Mouse (Mus musculus): ENCODE measurements at regions not wholly inside any gene's neighbourhood (a gene's known extent, or its start where the extent isn't known, plus 50 kb on each side); places are given as distances from the start of the nearest gene placed in this dataset.

DNA sequence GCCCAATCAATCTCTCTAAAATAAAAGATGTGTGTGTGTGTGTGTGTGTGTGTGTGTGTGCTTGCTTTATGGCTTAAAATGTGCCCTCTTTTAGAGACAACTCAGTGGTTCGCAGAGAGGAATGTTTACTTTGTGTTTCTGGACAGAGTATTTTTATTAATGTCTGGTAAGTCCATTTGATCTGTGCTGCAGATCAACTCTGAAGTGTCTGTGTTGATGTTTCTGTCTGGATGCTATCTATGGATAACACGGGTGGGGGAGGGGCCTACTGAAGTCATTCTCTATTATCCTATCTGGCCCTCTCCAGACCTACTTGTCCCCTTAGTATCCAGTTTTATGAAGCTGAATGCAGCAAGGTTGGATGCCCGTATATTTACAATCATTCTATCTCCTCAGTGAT, 304.3 kb downstream of the Glrx3 start:
- DNase-seq = no peak
- Histone ChIP-seq H3K27ac (no peak overlapping the region), H3K79me2 (replicated peaks; ENCODE audit: control insufficient read depth, insufficient read depth, low read length) (no peaks in the 10 kb centered on the region), H3K36me3 (ENCODE audit: control insufficient read depth, insufficient read depth, low read length) (no peaks in the 10 kb centered on the region), H3K4me3 (no peak overlapping the region), H3K4me1 (ENCODE audit: control insufficient read depth, insufficient read depth, low read length) (no peaks in the 10 kb centered on the region; the same call in 1 of the 2 replicates), H3K9ac (ENCODE audit: low read depth, low read length) (no peak overlapping the region), H3K27me3 (ENCODE audit: control insufficient read depth, insufficient read depth, low read length) (no peaks in the 10 kb centered on the region)
- intact Hi-C loops (cut with DNase I) = no loop called here
- no peak for TF ChIP-seq POLR2A (IDR thresholded peaks at IDR 0.05; ENCODE audit: insufficient read depth, low read depth, low read length)
- TF ChIP-seq CTCF (IDR thresholded peaks at IDR 0.05) = no peak
- TF ChIP-seq EP300 (IDR thresholded peaks at IDR 0.05; ENCODE audit: insufficient read depth, low read depth, low read length) = no peak
- 58% methylated on average over 3 of the region's 3 CpGs for WGBS

DNA sequence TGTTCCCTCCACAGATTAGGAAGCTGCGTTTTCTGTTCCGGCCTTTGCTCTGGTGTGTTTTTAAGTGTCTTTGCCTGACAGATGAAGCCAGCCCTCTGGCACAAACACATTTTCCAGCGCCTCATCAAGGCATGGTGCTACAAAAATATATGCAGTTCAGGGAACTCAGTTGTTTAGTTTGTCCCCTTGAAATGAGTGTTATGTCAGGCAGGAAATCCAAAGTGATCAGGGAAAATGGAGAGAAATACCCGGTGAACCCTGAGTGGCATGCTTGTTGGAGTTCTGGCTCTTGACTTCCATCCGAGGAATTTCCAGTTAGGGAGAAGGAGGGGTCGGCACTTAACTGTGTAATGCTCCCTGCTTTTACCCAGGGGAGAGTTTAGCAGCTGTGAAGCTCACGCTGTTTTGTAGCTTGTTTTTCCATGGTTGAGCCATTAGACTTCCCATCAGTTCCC, 304.9 kb downstream of the Glrx3 start:
- H3K9ac ChIP-seq (ENCODE audit: low read depth, low read length) = no peak overlapping the region
- intact Hi-C loops (cut with DNase I) = no loop called here

DNA sequence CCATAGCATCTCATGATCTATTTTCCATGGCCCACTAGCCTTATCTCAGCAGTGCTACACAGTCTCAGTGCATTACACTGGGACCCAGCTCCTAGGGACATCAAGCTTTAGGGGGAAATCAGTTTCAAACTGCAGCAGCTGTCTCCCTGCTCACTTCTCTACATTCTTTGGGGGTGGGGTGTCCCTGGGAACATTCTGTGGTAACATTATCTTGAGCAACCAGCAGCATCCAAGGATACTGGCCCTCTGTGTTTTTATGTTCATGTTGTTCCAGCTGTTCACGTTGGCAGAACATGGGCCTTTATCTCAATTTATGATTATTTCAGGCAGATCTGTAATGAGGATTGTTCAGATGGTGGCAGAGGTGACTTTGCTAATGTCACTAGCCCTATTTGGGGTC, 308.2 kb downstream of the Glrx3 start:
- no peak for TF ChIP-seq CTCF (IDR thresholded peaks at IDR 0.05)
- TF ChIP-seq EP300 (IDR thresholded peaks at IDR 0.05; ENCODE audit: insufficient read depth, low read depth, low read length) = no peak
- TF ChIP-seq POLR2A (IDR thresholded peaks at IDR 0.05; ENCODE audit: insufficient read depth, low read depth, low read length) = no peak
- intact Hi-C loops (cut with DNase I) = no loop called here
- no peaks in the 10 kb centered on the region for H3K79me2 ChIP-seq (replicated peaks; ENCODE audit: control insufficient read depth, insufficient read depth, low read length)
- H3K4me3 ChIP-seq = no peak overlapping the region
- no peak overlapping the region for H3K9ac ChIP-seq (ENCODE audit: low read depth, low read length)
- no peaks in the 10 kb centered on the region for H3K27me3 ChIP-seq (ENCODE audit: control insufficient read depth, insufficient read depth, low read length)
- H3K27ac ChIP-seq = no peak overlapping the region
- no peak for DNase-seq
- no peaks in the 10 kb centered on the region for H3K36me3 ChIP-seq (ENCODE audit: control insufficient read depth, insufficient read depth, low read length)
- WGBS = 38% methylated on average over 1 of the region's 1 CpGs
- no peaks in the 10 kb centered on the region; the same call in 1 of the 2 replicates for H3K4me1 ChIP-seq (ENCODE audit: control insufficient read depth, insufficient read depth, low read length)

More for the DNA sequence above, 304.9 kb downstream of the Glrx3 start:
- Histone ChIP-seq H3K4me1 (ENCODE audit: control insufficient read depth, insufficient read depth, low read length) (no peaks in the 10 kb centered on the region; the same call in 1 of the 2 replicates), H3K36me3 (ENCODE audit: control insufficient read depth, insufficient read depth, low read length) (no peaks in the 10 kb centered on the region), H3K4me3 (no peak overlapping the region), H3K27ac (no peak overlapping the region), H3K27me3 (ENCODE audit: control insufficient read depth, insufficient read depth, low read length) (no peaks in the 10 kb centered on the region), H3K79me2 (replicated peaks; ENCODE audit: control insufficient read depth, insufficient read depth, low read length) (no peaks in the 10 kb centered on the region)
- TF ChIP-seq EP300 (IDR thresholded peaks at IDR 0.05; ENCODE audit: insufficient read depth, low read depth, low read length) = no peak
- no peak for TF ChIP-seq CTCF (IDR thresholded peaks at IDR 0.05)
- no peak for TF ChIP-seq POLR2A (IDR thresholded peaks at IDR 0.05; ENCODE audit: insufficient read depth, low read depth, low read length)
- DNase-seq = peak in 1 of 2 experiments; percentile 13
- 16% methylated on average over 7 of the region's 7 CpGs for WGBS

DNA sequence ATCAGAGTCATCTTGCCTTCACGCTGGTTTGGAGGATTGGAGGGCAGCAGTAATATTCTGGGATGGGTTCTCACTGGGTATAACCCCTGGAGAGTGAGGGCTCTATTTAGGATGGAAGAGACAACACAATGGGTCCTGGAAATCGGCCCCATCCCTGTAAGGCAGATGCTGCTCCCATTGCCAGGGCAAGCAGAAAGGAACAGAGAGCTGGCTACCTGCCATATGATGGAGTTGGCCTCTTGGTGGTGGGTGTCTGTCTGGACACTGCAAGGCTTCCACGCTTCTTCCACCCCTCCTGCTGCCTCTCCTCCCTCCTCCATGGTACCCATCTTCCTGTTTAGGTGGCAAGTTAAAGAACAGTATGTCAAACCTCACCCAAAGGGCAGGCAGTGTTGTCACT, 308.6 kb downstream of the Glrx3 start:
- Histone ChIP-seq H3K4me1 (ENCODE audit: control insufficient read depth, insufficient read depth, low read length) (no peaks in the 10 kb centered on the region; the same call in 1 of the 2 replicates), H3K27me3 (ENCODE audit: control insufficient read depth, insufficient read depth, low read length) (no peaks in the 10 kb centered on the region), H3K27ac (no peak overlapping the region), H3K4me3 (no peak overlapping the region), H3K79me2 (replicated peaks; ENCODE audit: control insufficient read depth, insufficient read depth, low read length) (no peaks in the 10 kb centered on the region), H3K36me3 (ENCODE audit: control insufficient read depth, insufficient read depth, low read length) (no peaks in the 10 kb centered on the region), H3K9ac (ENCODE audit: low read depth, low read length) (no peak overlapping the region)
- no peak for DNase-seq
- TF ChIP-seq EP300 (IDR thresholded peaks at IDR 0.05; ENCODE audit: insufficient read depth, low read depth, low read length) = no peak
- TF ChIP-seq CTCF (IDR thresholded peaks at IDR 0.05) = no peak
- no peak for TF ChIP-seq POLR2A (IDR thresholded peaks at IDR 0.05; ENCODE audit: insufficient read depth, low read depth, low read length)
- intact Hi-C loops (cut with DNase I) = no loop called here
- 53% methylated on average over 3 of the region's 3 CpGs for WGBS

DNA sequence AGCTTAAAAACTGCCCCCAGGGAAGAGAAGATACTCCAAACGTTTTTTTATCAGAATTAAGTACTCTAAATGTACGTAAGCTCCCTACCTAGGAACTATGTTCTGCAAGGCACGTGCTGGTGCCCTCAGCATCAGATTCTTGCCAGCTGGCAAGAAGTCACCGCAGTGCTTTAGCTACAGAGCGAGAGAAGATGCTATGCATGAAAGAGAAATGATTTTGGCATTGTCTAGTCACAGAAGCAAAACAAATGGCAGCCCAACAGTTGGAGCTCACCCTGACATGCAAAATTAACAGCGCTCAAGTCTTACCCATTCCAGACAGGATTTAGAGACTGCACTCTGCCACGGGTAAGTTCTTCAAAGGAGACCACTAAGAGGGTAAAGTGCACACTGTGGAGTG, 311.5 kb downstream of the Glrx3 start:
- H3K9ac ChIP-seq (ENCODE audit: low read depth, low read length) = no peak overlapping the region
- no peak overlapping the region for H3K27ac ChIP-seq
- intact Hi-C loops (cut with DNase I) = no loop called here
- H3K4me3 ChIP-seq = no peak overlapping the region
- DNase-seq = no peak
- no peaks in the 10 kb centered on the region for H3K79me2 ChIP-seq (replicated peaks; ENCODE audit: control insufficient read depth, insufficient read depth, low read length)
- H3K27me3 ChIP-seq (ENCODE audit: control insufficient read depth, insufficient read depth, low read length) = no peaks in the 10 kb centered on the region
- no peaks in the 10 kb centered on the region for H3K36me3 ChIP-seq (ENCODE audit: control insufficient read depth, insufficient read depth, low read length)
- TF ChIP-seq POLR2A (IDR thresholded peaks at IDR 0.05; ENCODE audit: insufficient read depth, low read depth, low read length) (no peak), EP300 (IDR thresholded peaks at IDR 0.05; ENCODE audit: insufficient read depth, low read depth, low read length) (no peak), CTCF (IDR thresholded peaks at IDR 0.05) (no peak)
- no peaks in the 10 kb centered on the region; the same call in 1 of the 2 replicates for H3K4me1 ChIP-seq (ENCODE audit: control insufficient read depth, insufficient read depth, low read length)
- WGBS = 75% methylated on average over 7 of the region's 7 CpGs

DNA sequence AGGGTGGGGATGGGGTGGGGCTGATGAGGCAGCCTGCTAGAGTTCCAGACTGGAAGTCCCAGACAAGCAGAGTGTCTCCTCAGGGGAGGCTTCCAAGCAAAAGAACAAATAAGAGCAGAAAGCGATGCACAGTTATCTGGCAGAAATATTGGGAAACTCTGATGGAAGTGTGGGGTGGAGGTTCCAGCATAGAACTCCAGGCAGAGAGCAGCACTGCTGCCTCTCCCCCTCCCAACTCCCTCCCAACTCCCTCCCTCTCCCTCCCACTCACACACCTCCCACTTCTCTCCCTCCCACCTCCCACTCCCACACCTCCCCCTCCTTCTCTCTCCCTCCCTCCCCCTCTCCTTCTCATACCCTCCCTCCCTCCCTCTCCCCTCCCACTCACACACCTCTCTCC, 313.3 kb downstream of the Glrx3 start:
- Histone ChIP-seq H3K4me3 (no peak overlapping the region), H3K27me3 (ENCODE audit: control insufficient read depth, insufficient read depth, low read length) (no peaks in the 10 kb centered on the region), H3K27ac (no peak overlapping the region), H3K36me3 (ENCODE audit: control insufficient read depth, insufficient read depth, low read length) (no peaks in the 10 kb centered on the region), H3K9ac (ENCODE audit: low read depth, low read length) (no peak overlapping the region), H3K79me2 (replicated peaks; ENCODE audit: control insufficient read depth, insufficient read depth, low read length) (no peaks in the 10 kb centered on the region), H3K4me1 (ENCODE audit: control insufficient read depth, insufficient read depth, low read length) (no peaks in the 10 kb centered on the region)
- TF ChIP-seq EP300 (IDR thresholded peaks at IDR 0.05; ENCODE audit: insufficient read depth, low read depth, low read length) (no peak), CTCF (IDR thresholded peaks at IDR 0.05) (no peak), POLR2A (IDR thresholded peaks at IDR 0.05; ENCODE audit: insufficient read depth, low read depth, low read length) (no peak)
- WGBS = 43% methylated on average over 1 of the region's 1 CpGs
- intact Hi-C loops (cut with DNase I) = no loop called here
- DNase-seq = no peak

All from heart, adult 2 months (tissue).